Mouse (Mus musculus): ENCODE data around the gene Neurod4.
A peak's percentile ranks its signal among the peaks of the same experiment; 100 is the strongest.

The Neurod4 gene

DNA sequence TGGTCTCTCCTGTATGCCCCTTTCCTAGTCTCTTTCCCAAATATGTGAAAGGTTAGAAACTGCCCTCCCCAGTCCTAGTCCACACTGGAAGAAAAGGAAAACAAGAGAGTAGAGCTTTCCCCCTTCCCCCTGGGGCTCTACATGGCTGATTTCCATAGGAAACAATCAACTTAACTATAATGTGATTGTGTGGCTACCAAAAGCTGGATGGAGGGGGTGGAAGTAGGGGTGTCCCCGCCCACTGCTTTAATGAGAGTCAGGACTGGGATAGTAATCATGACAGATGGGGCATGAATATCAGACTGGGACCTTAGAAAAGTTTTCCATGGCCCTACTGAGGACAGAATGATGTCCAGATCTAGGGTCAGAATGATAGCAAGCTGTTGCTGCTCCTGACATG lies 45.5 kb downstream of the Neurod4 start:
- DNase-seq (ENCODE audit: low read depth, low spot score), result no peak

DNA sequence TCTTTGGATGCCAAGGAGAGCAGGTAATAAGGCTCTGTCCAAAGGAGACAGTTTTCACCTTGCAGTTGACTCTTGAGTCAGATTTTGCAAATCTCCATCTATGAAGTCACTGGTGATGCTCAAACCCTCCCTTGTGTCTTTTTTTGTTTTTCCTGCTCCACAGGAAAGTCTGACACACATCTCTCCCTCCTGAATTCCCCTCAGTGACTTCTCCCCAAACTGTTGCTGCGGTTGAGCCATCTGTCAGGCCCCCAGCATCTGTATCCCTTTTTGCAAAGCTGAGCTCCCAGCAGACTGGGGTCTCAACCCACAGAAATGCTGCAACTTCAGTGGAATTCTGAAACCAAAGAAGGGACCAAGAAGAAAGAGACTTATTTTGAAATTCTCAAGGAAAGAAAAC lies 47.9 kb downstream of the Neurod4 start:
- DNase-seq (ENCODE audit: low read depth, low spot score), result no peak

GRCm38 (mm10) chr10:130229584-130229983 lies 50.5 kb downstream of the Neurod4 start:
- DNase-seq (ENCODE audit: low read depth, low spot score), result no peak

GRCm38 (mm10) chr10:130228246-130228645 lies 51.8 kb downstream of the Neurod4 start:
- peak; percentile 44 for DNase-seq (ENCODE audit: low read depth, low spot score)

- no peak for DNase-seq (ENCODE audit: low read depth, low spot score)
Measured at GRCm38 (mm10) chr10:130225034-130225433, 55.0 kb downstream of the Neurod4 start.
